Mouse (Mus musculus): ENCODE measurements around the gene Bphl. TPM values are rescaled to one million over a fixed set of nuclear protein-coding genes. Genes with fewer than 3 reads are reported as not detected.

Bphl gene
- 23.1 and 28.2 TPM in 2 replicates for polyA plus RNA-seq (2012; rRNA removed)

GRCm38 (mm10) chr13:34037172-34038055, at the start of gene Bphl:
Bphl (plus strand) TSS chr13:34037597.

GRCm38 (mm10) chr13:34002058-34003006, 35.1 kb upstream of the Bphl start, which contains the start of the genes Ripk1 and Serpinb6a:
Ripk1 (plus strand) TSS chr13:34002363.
Serpinb6a (minus strand) TSS chr13:34002794.

GRCm38 (mm10) chr13:34077492-34078271, 40.3 kb downstream of the Bphl start, which contains the start of gene Tubb2a:
Tubb2a (minus strand) TSS chr13:34078007.

Other genes starting within 250 kb of the Bphl start
- not detected in 2 replicates for gene Serpinb6e, start 194.2 kb upstream of the Bphl start, polyA plus RNA-seq (2012; rRNA removed)
- not detected in 2 replicates for gene Serpinb6c, start 131.9 kb upstream of the Bphl start, polyA plus RNA-seq (2012; rRNA removed)
- gene Nqo2, start 72.9 kb upstream of the Bphl start, polyA plus RNA-seq (2012; rRNA removed), result 3.2 and 3.5 TPM in 2 replicates
- 13.4 and 16.3 TPM in 2 replicates for gene Ripk1, start 35.2 kb upstream of the Bphl start, polyA plus RNA-seq (2012; rRNA removed)
- gene Serpinb6a, start 34.8 kb upstream of the Bphl start, polyA plus RNA-seq (2012; rRNA removed), result 106 and 112 TPM in 2 replicates
- gene Tubb2a, start 40.4 kb downstream of the Bphl start, polyA plus RNA-seq (2012; rRNA removed), result 149 and 178 TPM in 2 replicates
- 16.3 and 19.8 TPM in 2 replicates for gene Tubb2b, start 92.9 kb downstream of the Bphl start, polyA plus RNA-seq (2012; rRNA removed)
- gene Psmg4, start 125.4 kb downstream of the Bphl start, polyA plus RNA-seq (2012; rRNA removed), result 75.9 and 131 TPM in 2 replicates

All from colon, adult 2 months (tissue).